Mouse (Mus musculus) MEL (cell line): Measurements from ENCODE around the gene Rab11fip5. TPM values are rescaled to one million over a fixed set of nuclear protein-coding genes. Genes with fewer than 3 reads are reported as not detected.
A peak's percentile ranks its signal among the peaks of the same experiment; 100 is the strongest.

ENCODE experiments used
- DNase-seq: peaks from one replicate; pipeline ENCODE4 v3.0.0; 2011; ENCODE audit warnings: low read depth, low spot score
- H3K27ac ChIP-seq: 2 replicates; pipeline ENCODE4 v1.5.1; 2012; ENCODE audit warnings: low read depth, mild to moderate bottlenecking, control low read depth, low read length, moderate library complexity; ENCODE audit not compliant: control insufficient read depth
- H3K27me3 ChIP-seq, 2 experiments: fragments of 150-350 bp in 1 of 2; sonication (generic) in 1 of 2; 2 replicates each; pipeline ENCODE4 v1.6.1; 2012; ENCODE audit warnings: low read length in 2 of 2, mild to moderate bottlenecking in 2 of 2, improper control_type of control experiment in 1 of 2, moderate library complexity in 1 of 2; ENCODE audit not compliant: insufficient read depth in 2 of 2, control insufficient read depth in 1 of 2
- H3K36me3 ChIP-seq, 2 experiments: 2 replicates each; pipeline ENCODE4 v1.6.1; 2012 to 2014; ENCODE audit warnings: low read length in 2 of 2, improper control_type of control experiment in 1 of 2, inconsistent platforms in 1 of 2, mild to moderate bottlenecking in 1 of 2; ENCODE audit not compliant: insufficient read depth in 2 of 2, control insufficient read depth in 1 of 2
- H3K4me1 ChIP-seq, 2 experiments: fragments of 150-350 bp in 1 of 2; sonication (generic) in 1 of 2; 2 replicates each; pipeline ENCODE4 v1.6.1; 2012; ENCODE audit warnings: low read length in 2 of 2, improper control_type of control experiment in 1 of 2, mild to moderate bottlenecking in 1 of 2; ENCODE audit not compliant: insufficient read depth in 2 of 2, control insufficient read depth in 1 of 2
- H3K4me3 ChIP-seq, 2 experiments: fragments of 150-350 bp in 1 of 2; sonication (generic) in 1 of 2; 2 replicates each; pipeline ENCODE4 v1.5.1; 2012; ENCODE audit warnings: low read depth in 2 of 2, low read length in 2 of 2, mild to moderate bottlenecking in 2 of 2, moderate library complexity in 2 of 2, control low read depth in 1 of 2, improper control_type of control experiment in 1 of 2; ENCODE audit not compliant: control insufficient read depth in 1 of 2, insufficient read depth in 1 of 2
- H3K79me2 ChIP-seq: 2 replicates; pipeline ENCODE4 v1.6.1; 2012; ENCODE audit warnings: mild to moderate bottlenecking, low read length, moderate library complexity; ENCODE audit not compliant: control insufficient read depth, poor library complexity, insufficient read depth
- H3K9ac ChIP-seq: 2 replicates; pipeline ENCODE4 v1.6.1; 2012; ENCODE audit warnings: low read depth, mild to moderate bottlenecking, control low read depth, low read length, moderate library complexity; ENCODE audit not compliant: control insufficient read depth, poor library complexity, severe bottlenecking
- H3K9me3 ChIP-seq: fragments of 150-350 bp; sonication (generic); replicated peaks from 2 replicates; pipeline ENCODE4 v1.6.1; 2012; ENCODE audit warnings: mild to moderate bottlenecking, low read length, improper control_type of control experiment, moderate library complexity; ENCODE audit not compliant: insufficient read depth
- CHD1 ChIP-seq: IDR thresholded peaks from 2 replicates; pipeline ENCODE4 v1.6.1; 2012; ENCODE audit warnings: low read depth, mild to moderate bottlenecking, inconsistent platforms, low read length, improper control_type of control experiment
- CHD2 ChIP-seq: IDR thresholded peaks from 2 replicates; pipeline ENCODE4 v1.6.1; 2011; ENCODE audit warnings: low read length, improper control_type of control experiment
- CTCF ChIP-seq, 3 experiments: IDR thresholded peaks in 2 of 3; conservative IDR thresholded peaks in 1 of 3; 2 replicates each; pipeline ENCODE4 v1.5.1; 2011 to 2012; ENCODE audit warnings: low read length in 3 of 3, low read depth in 2 of 3, mild to moderate bottlenecking in 2 of 3, improper control_type of control experiment in 1 of 3, inconsistent platforms in 1 of 3, mixed read lengths in 1 of 3, moderate library complexity in 1 of 3; ENCODE audit not compliant: control insufficient read depth in 1 of 3, insufficient read depth in 1 of 3, poor library complexity in 1 of 3, severe bottlenecking in 1 of 3
- E2F4 ChIP-seq: IDR thresholded peaks from 2 replicates; pipeline ENCODE4 v1.6.1; 2011; ENCODE audit warnings: low read depth, low read length, improper control_type of control experiment, borderline replicate concordance
- ELF1 ChIP-seq: IDR thresholded peaks from 2 replicates; pipeline ENCODE4 v1.6.1; 2014; ENCODE audit warnings: low read depth, mild to moderate bottlenecking, inconsistent platforms, low read length, improper control_type of control experiment, moderate library complexity
- EP300 ChIP-seq, 2 experiments: IDR thresholded peaks; 2 replicates each; pipeline ENCODE4 v1.6.1; 2011; ENCODE audit warnings: improper control_type of control experiment in 2 of 2, low read length in 2 of 2, low read depth in 1 of 2, mild to moderate bottlenecking in 1 of 2
- ETS1 ChIP-seq: IDR thresholded peaks from 2 replicates; pipeline ENCODE4 v1.6.1; 2012; ENCODE audit warnings: low read depth, mild to moderate bottlenecking, inconsistent platforms, low read length, improper control_type of control experiment, moderate library complexity
- GATA1 ChIP-seq: IDR thresholded peaks from 2 replicates; pipeline ENCODE4 v1.6.1; 2011; ENCODE audit warnings: low read depth, low read length, improper control_type of control experiment
- HCFC1 ChIP-seq: IDR thresholded peaks from 2 replicates; pipeline ENCODE4 v1.6.1; 2012; ENCODE audit warnings: low read depth, mild to moderate bottlenecking, inconsistent platforms, low read length, improper control_type of control experiment, moderate library complexity
- JUND ChIP-seq: IDR thresholded peaks from 2 replicates; pipeline ENCODE4 v1.6.1; 2011; ENCODE audit warnings: low read depth, mild to moderate bottlenecking, improper control_type of control experiment, low read length
- KAT2A ChIP-seq: conservative IDR thresholded peaks from 2 replicates; pipeline ENCODE4 v1.6.1; 2012; ENCODE audit warnings: low read depth, low read length, improper control_type of control experiment, inconsistent platforms
- MAFK ChIP-seq: IDR thresholded peaks from 2 replicates; pipeline ENCODE4 v1.6.1; 2011; ENCODE audit warnings: low read depth, mild to moderate bottlenecking, low read length, improper control_type of control experiment, borderline replicate concordance
- MAZ ChIP-seq: IDR thresholded peaks from 2 replicates; pipeline ENCODE4 v1.6.1; 2012; ENCODE audit warnings: low read depth, mild to moderate bottlenecking, inconsistent platforms, low read length, improper control_type of control experiment
- MYB ChIP-seq: IDR thresholded peaks from 2 replicates; pipeline ENCODE4 v1.6.1; 2011; ENCODE audit warnings: mild to moderate bottlenecking, low read depth, low read length, improper control_type of control experiment
- RAD21 ChIP-seq: IDR thresholded peaks from 2 replicates; pipeline ENCODE4 v1.6.1; 2011; ENCODE audit warnings: mild to moderate bottlenecking, low read depth, low read length, improper control_type of control experiment
- RCOR1 ChIP-seq: IDR thresholded peaks from 2 replicates; pipeline ENCODE4 v1.6.1; 2012; ENCODE audit warnings: low read depth, mild to moderate bottlenecking, inconsistent platforms, low read length, improper control_type of control experiment
- SMC3 ChIP-seq: IDR thresholded peaks from 2 replicates; pipeline ENCODE4 v1.6.1; 2011; ENCODE audit warnings: low read depth, low read length, improper control_type of control experiment
- TAL1 ChIP-seq: IDR thresholded peaks from 2 replicates; pipeline ENCODE4 v1.6.1; 2012; ENCODE audit warnings: mild to moderate bottlenecking, inconsistent platforms, low read length, moderate library complexity, mixed read lengths
- TBP ChIP-seq: IDR thresholded peaks from 2 replicates; pipeline ENCODE4 v1.8.0; 2011; ENCODE audit warnings: low read depth, low read length, improper control_type of control experiment
- TCF12 ChIP-seq: IDR thresholded peaks from 2 replicates; pipeline ENCODE4 v1.6.1; 2014; ENCODE audit warnings: low read depth, mild to moderate bottlenecking, inconsistent platforms, low read length, improper control_type of control experiment, moderate library complexity
- UBTF ChIP-seq: IDR thresholded peaks from 2 replicates; pipeline ENCODE4 v1.6.1; 2012; ENCODE audit warnings: low read depth, mild to moderate bottlenecking, inconsistent platforms, low read length, improper control_type of control experiment, moderate library complexity, borderline replicate concordance; ENCODE audit not compliant: insufficient read depth
- USF1 ChIP-seq: IDR thresholded peaks from 2 replicates; pipeline ENCODE4 v1.6.1; 2014; ENCODE audit warnings: low read depth, mild to moderate bottlenecking, inconsistent platforms, low read length, improper control_type of control experiment, moderate library complexity
- ZC3H11A ChIP-seq: IDR thresholded peaks from 2 replicates; pipeline ENCODE4 v1.6.1; 2012; ENCODE audit warnings: low read depth, mild to moderate bottlenecking, inconsistent platforms, low read length, improper control_type of control experiment
- ZKSCAN1 ChIP-seq: IDR thresholded peaks from 2 replicates; pipeline ENCODE4 v1.6.1; 2012; ENCODE audit warnings: low read depth, mild to moderate bottlenecking, inconsistent platforms, low read length, improper control_type of control experiment, moderate library complexity
- ZMIZ1 ChIP-seq: IDR thresholded peaks from 2 replicates; pipeline ENCODE4 v1.6.1; 2012; ENCODE audit warnings: low read depth, mild to moderate bottlenecking, inconsistent platforms, low read length, improper control_type of control experiment, moderate library complexity
- ZNF384 ChIP-seq: IDR thresholded peaks from 2 replicates; pipeline ENCODE4 v1.6.1; 2012; ENCODE audit warnings: low read depth, mild to moderate bottlenecking, inconsistent platforms, low read length, improper control_type of control experiment
- polyA plus RNA-seq, 2 experiments: library from polyadenylated mRNA; stranded (reverse) in 1 of 2; unstranded in 1 of 2; fragments of >175 nt in 1 of 2; fragments of >200 nt in 1 of 2; gene quantifications; 2 replicates each; pipeline versions ENCODE4 v1.2.1 to v1.2.4; 2012; ENCODE audit warnings: low replicate concordance in 2 of 2, low read depth in 1 of 2; ENCODE audit not compliant: insufficient read length in 2 of 2, insufficient read depth in 1 of 2, missing spikeins in 1 of 2
- total RNA-seq: library from RNA; depleted of rRNA; stranded (reverse); fragments of 300-350 nt; gene quantifications from 2 replicates; pipeline ENCODE4 v1.2.3, GENCODE M21; 2012

Gene Rab11fip5
- total and polyA plus RNA-seq, 3 experiments, result 3.3 to 8.5 TPM; not detected in 1

DNA sequence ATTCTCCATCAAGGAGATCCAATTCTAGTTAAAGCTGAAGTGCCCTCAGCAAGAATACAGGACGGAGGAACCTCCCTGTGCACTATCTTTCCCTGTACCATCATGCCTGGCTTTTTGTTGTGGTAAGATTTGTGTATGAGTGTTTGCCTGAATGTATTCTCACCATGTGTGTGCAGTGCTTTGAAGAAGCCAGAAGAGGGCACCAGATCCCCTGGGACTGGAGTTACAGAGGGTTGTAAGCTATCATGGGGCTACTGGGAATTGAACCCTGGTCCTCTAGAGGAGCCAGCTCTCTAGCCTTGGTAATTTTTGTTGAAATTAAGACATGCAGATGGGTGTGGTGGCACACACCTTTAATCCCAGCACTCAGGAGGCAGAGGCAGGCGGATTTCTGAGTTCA, 20.9 kb upstream of the Rab11fip5 start:
- H3K4me3 ChIP-seq, result no peak overlapping the region
- no peak overlapping the region for H3K9ac ChIP-seq
- H3K9me3 ChIP-seq, result no peaks in the 10 kb centered on the region
- no peak overlapping the region for H3K27ac ChIP-seq
- no peak for DNase-seq
- TF ChIP-seq ZC3H11A (no peak), CTCF (IDR thresholded peaks at IDR 0.05 in 2 of 3, conservative IDR thresholded peaks at IDR 0.05 in 1 of 3; ENCODE audit: control insufficient read depth in 1 of 3, insufficient read depth in 1 of 3, low read depth in 2 of 3, low read length in 3 of 3, poor library complexity in 1 of 3, severe bottlenecking in 1 of 3) (peak in 2 of 3 experiments; percentile 3 to 25; a peak in 1 of 6 replicates)
- TF ChIP-seq, all 39 proteins: peak for 1
- no peaks in the 10 kb centered on the region; a peak in 1 of 4 replicates for H3K27me3 ChIP-seq
- H3K36me3 ChIP-seq, result no peaks in the 10 kb centered on the region
- H3K4me1 ChIP-seq, result no peaks in the 10 kb centered on the region
- H3K79me2 ChIP-seq, result no peaks in the 10 kb centered on the region

DNA sequence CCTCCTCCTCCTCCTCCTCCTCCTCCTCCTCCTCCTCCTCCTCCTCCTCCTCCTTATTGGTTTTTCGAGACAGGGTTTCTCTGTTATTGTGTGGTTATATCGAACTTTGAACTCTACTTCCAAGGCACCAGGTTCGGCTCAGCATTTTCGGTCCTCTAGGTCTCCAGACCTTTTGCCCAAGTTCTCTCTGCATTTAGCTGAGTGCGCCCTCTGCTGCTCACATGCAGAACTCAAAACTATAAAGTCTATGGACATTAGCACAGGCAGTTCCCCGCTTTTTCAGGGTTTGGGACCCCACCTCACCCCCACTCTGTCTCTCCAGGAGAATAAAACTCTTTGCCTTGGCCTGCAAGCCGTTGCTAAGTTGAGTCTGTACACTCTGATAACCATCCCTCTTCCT, 17.4 kb upstream of the Rab11fip5 start:
- Histone ChIP-seq H3K36me3 (peaks cover 0 to 9% of the 10 kb centered on the region in 2 experiments; a peak in 2 of 4 replicates), H3K9me3 (no peaks in the 10 kb centered on the region), H3K27me3 (no peaks in the 10 kb centered on the region), H3K27ac (no peak overlapping the region), H3K4me3 (no peak overlapping the region), H3K9ac (no peak overlapping the region), H3K79me2 (no peaks in the 10 kb centered on the region), H3K4me1 (peaks cover 7 to 8% of the 10 kb centered on the region in 2 experiments)
- DNase-seq, result peak; percentile 75
- TF ChIP-seq ZKSCAN1 (no peak), HCFC1 (no peak), KAT2A (no peak), TAL1 (no peak), SMC3 (peak; percentile 97), CHD1 (no peak), EP300 (IDR thresholded peaks at IDR 0.05; ENCODE audit: low read depth in 1 of 2, low read length in 2 of 2) (no peak), E2F4 (no peak), ZMIZ1 (no peak), CHD2 (no peak), MAFK (no peak), ZNF384 (no peak), MYB (no peak), ZC3H11A (peak; percentile 90), MAZ (no peak), CTCF (IDR thresholded peaks at IDR 0.05 in 2 of 3, conservative IDR thresholded peaks at IDR 0.05 in 1 of 3; ENCODE audit: control insufficient read depth in 1 of 3, insufficient read depth in 1 of 3, low read depth in 2 of 3, low read length in 3 of 3, poor library complexity in 1 of 3, severe bottlenecking in 1 of 3) (peak; percentile 69 to 94 (median 78)), GATA1 (no peak), ETS1 (no peak), USF1 (no peak), RAD21 (peak; percentile 86), RCOR1 (no peak), ELF1 (no peak), JUND (no peak), UBTF (no peak), TCF12 (no peak), TBP (no peak)
